Mouse (Mus musculus) liver, embryonic 14.5 days (tissue): Measurements from ENCODE around the gene Efna3.

Experiments used
- CTCF ChIP-seq: IDR thresholded peaks from 2 replicates; pipeline ENCODE4 v1.5.1; 2016; ENCODE audit warnings: antibody characterized with exemption, low read depth, control low read depth
- EP300 ChIP-seq: IDR thresholded peaks from 2 replicates; pipeline ENCODE4 v1.6.1; 2016; ENCODE audit warnings: antibody characterized with exemption, low read depth

DNA sequence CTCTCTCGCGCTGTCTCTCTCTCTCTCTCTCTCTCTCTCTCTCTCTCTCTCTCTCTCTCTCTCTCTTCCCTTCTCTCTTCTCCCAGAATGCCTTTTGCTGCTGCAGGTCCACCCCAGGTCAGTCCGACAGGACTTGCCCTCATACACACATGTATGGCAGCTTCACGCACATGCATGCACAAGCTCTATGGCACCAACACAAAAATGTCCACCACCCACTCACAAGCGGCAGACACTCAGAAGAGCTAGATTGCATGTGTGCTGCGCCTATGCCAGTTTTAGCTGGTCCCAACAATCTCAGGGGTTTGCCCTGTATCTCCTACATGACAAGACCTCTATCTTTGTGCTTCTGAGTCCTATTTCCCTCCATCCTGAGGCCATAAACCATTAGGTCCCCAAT, 5.5 kb downstream of the Efna3 start:
- TF ChIP-seq EP300, result no peak
- TF ChIP-seq CTCF, result no peak
